Mouse (Mus musculus): Measurements from ENCODE around the gene Olfr645.

Gene Olfr645

DNA sequence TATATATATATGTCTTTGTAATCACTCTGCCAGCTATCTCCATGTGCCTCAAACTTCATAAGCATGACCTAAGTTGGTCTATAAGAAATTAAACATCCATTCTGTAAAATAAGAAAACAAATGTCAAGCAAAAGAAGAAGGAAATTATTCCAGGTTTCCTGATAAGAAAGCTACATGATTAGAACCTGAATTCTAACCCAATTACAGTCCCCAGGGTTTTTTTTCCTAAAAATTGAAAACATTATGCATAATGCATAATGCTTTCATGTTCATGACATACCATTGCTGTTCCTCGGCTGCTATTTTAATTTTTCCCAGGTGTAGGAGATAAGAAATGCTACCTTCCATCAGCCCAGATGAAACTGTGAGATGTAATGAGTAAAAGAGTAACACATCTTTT is at the start of gene Olfr645:
TSS of gene Olfr645 (minus strand) at position 101 of the 400 bp plus-strand sequence.
- DNase-seq (ENCODE audit: low read depth, low spot score) = no peak

DNA sequence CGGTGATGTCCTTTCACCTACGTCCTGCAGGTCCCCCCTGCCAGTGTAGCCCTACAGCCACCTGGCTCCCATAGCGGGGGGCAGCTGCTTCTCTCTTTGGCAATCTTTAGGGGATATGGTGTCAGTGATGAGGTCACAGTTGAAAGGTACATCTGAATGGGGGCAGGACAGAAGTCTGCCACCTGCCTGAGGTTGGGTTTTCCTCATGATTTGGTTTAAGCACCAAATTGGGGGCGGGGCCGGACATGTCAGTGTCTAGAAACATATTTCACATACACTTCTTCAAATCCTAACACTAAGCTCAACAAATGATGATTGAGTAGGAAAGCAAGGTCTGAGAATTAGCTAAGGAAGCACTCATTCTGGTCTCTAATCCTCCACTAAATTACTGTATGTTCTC is 44.5 kb upstream of the Olfr645 start, which contains the start of gene Ubqln5:
TSS of gene Ubqln5 (minus strand) at position 101 of the 400 bp plus-strand sequence.
- DNase-seq (ENCODE audit: low read depth, low spot score) = no peak

GRCm38 (mm10) chr7:104104757-104104972 is 19.4 kb upstream of the Olfr645 start, which contains the start of gene Olfr646:
Gene Olfr646, plus strand, starts transcription at chr7:104104873.
- no peak for DNase-seq (ENCODE audit: low read depth, low spot score)

DNA sequence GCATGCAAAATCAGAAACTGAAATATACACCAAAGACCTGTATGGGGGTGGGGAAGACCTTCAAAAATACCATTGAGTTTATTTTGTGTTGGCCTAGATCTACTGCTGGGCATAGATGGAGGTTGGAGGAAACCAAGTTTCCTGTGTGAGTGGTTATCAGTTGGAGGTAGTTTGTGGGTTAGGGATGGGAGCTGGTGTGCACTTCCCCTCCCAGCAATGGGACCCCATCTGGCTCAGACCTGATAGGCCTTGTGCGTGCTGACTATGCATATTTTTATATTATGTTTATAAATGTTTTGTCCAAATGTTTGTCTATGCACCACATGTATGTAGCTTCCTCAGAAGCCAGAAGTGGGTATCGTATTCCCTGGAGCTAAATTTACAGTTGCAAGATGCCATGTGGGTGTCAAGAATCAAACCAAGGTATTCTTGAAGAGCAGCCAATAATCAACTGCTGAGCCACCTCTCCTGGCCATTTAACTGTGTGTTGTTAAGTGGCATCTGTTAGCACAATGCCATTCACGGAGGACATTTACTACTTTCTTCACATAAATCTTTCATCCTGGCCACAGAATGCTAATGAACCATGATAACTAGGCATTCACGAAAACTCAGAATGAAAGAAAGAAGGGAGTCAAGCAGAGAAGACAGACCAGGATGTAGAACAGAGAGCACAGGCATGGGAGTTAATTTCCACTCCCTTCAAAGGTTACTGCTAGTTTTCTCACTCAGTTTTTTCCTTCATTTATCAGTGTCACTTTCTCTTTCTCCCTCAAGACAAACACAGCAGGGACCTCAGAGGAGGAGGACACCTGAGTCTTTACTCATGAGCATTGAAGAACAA is 18.9 kb upstream of the Olfr645 start:
- no peak for DNase-seq (ENCODE audit: low read depth, low spot score)

- DNase-seq (ENCODE audit: low read depth, low spot score) = no peak
Measured at GRCm38 (mm10) chr7:104071769-104072168, 13.5 kb downstream of the Olfr645 start, which contains the start of gene Olfr644. Gene Olfr644, minus strand, starts transcription at chr7:104071869.

DNA sequence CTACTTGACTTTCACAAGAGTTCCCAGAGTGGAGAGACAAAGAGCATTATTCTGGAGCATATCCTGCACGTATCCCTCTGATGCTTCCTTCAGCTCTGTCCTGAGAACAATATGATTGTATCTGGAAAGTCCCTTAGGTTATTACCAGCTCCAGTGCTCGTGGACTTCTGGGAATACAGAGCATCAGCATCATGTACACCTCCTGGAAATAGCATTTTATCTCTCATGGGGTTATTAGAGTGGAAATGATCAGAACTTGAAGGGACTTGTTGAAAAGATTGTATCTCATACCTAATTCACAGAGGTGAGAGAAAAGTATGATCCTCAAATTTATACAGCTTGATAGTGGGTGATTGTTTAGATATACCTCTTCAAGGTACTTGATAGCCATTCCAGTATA is 23.9 kb downstream of the Olfr645 start, which contains the start of gene 4930516K23Rik:
TSS of gene 4930516K23Rik (minus strand) at position 101 of the 400 bp plus-strand sequence.
- no peak for DNase-seq (ENCODE audit: low read depth, low spot score)

GRCm38 (mm10) chr7:104059215-104059614 is 26.1 kb downstream of the Olfr645 start:
- no peak for DNase-seq (ENCODE audit: low read depth, low spot score)

DNA sequence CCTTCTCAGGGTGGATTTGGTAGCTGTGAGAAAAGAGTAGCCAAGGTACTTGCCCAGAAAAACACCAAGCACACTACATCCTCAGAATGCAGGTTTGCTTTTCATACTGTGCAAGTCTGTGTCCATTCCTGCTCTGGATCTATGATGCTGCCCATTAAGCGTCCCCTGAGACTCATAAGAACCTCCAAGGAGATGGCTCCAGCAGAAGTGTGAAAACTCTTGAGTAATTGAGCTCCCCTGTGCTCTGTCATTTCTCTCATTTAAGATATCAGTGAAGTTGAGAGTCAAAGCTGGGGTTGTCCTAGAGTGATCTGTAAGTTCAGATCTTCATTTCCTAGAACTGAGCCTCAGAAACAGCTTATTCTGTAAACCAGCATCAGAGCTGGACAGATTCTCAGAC is 32.7 kb downstream of the Olfr645 start, which contains the start of gene Olfr642:
TSS of gene Olfr642 (minus strand) at position 101 of the 400 bp plus-strand sequence.
- no peak for DNase-seq (ENCODE audit: low read depth, low spot score)

DNA sequence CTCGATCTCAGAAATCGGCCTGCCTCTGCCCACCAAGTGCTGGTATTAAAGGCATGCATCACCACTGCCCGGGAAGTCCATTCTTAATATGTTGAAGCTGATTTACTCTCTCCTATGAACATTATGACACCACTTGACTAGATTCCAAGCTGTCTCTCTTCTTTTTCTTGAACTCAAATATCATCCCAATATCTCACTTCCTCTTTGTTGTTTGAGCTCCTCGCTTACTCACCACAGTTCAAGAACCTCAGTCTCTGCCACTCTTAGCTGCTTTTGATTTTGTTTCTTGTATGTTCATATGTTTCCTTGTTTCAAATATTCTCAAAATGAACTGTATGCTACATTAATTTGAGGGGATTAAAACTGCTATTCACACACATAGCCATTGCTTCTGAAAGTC is 34.5 kb downstream of the Olfr645 start:
- no peak for DNase-seq (ENCODE audit: low read depth, low spot score)

GRCm38 (mm10) chr7:104035145-104035544 is 50.1 kb downstream of the Olfr645 start, which contains the start of gene Olfr641:
Gene Olfr641, plus strand, starts transcription at chr7:104035445.
- no peak for DNase-seq (ENCODE audit: low read depth, low spot score)
